Mouse (Mus musculus): ENCODE measurements around the gene Fnip2.

DNA sequence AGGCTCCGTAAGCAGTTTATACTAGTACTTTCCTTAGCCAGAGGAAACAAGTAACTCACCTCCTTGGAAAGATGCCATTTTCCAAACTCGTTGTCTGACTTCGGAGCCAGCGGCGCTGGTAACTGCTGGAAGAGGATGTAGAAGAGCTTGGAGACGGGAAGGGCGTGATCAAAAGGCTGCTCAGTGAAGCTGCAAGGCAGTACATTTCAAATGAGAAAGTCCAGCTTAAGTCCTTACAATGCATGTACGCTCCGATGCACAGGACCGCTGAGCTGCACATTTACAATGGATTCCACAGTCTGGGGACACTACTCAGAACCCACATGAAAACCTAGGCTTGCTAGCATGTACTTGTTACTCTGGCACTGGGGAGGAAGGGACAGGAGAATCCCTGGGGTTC, 67.3 kb downstream of the Fnip2 start:
- TF ChIP-seq ZNF384 (IDR thresholded peaks at IDR 0.05; ENCODE audit: low read depth, low read length) (no peak), MAFK (IDR thresholded peaks at IDR 0.05; ENCODE audit: insufficient read depth, low read depth, low read length) (no peak), HCFC1 (IDR thresholded peaks at IDR 0.05; ENCODE audit: borderline replicate concordance, insufficient read depth, low read length) (no peak), CHD2 (IDR thresholded peaks at IDR 0.05; ENCODE audit: low read depth, low read length) (no peak)
